Mouse (Mus musculus): ENCODE results near the gene Cd72. TPM values are rescaled to one million over a fixed set of nuclear protein-coding genes. Genes with fewer than 3 reads are reported as not detected.

Gene Cd72
- polyA plus RNA-seq (2012; rRNA removed), result 0.34 and 0.63 TPM in 2 replicates

- peaks cover 6% of the 10 kb centered on the region for H3K4me1 ChIP-seq (ENCODE audit: control insufficient read depth, insufficient read depth, low read length)
- TF ChIP-seq POLR2A (IDR thresholded peaks at IDR 0.05; ENCODE audit: control insufficient read depth, low read depth, low read length), result no peak
- no peak; the same call in 1 of the 2 replicates for TF ChIP-seq CTCF (IDR thresholded peaks at IDR 0.05; ENCODE audit: control insufficient read depth, insufficient read depth, insufficient replicate concordance, low read depth, low read length)
- no peak within 1 kb of the TSS; the same call in 1 of the 2 replicates for H3K4me3 ChIP-seq (ENCODE audit: control insufficient read depth, low read depth, low read length)
- H3K27ac ChIP-seq (ENCODE audit: control insufficient read depth, insufficient read depth, low read depth, low read length), result no peak within 1 kb of the TSS
- no peaks in the 10 kb centered on the region for H3K27me3 ChIP-seq (ENCODE audit: control insufficient read depth, insufficient read depth, low read length)
- H3K36me3 ChIP-seq (ENCODE audit: control insufficient read depth, insufficient read depth, low read length), result no peaks in the 10 kb centered on the region
These were observed at the start of gene Cd72 for GRCm38 (mm10) chr4:43454041-43454836. TSS of gene Cd72 (minus strand) at chr4:43454628.

GRCm38 (mm10) chr4:43503506-43503905 is 49.1 kb upstream of the Cd72 start:
- no peak overlapping the region for H3K27ac ChIP-seq (ENCODE audit: control insufficient read depth, insufficient read depth, low read depth, low read length)
- no peaks in the 10 kb centered on the region for H3K36me3 ChIP-seq (ENCODE audit: control insufficient read depth, insufficient read depth, low read length)
- H3K4me3 ChIP-seq (ENCODE audit: control insufficient read depth, low read depth, low read length), result no peak overlapping the region
- no peak for TF ChIP-seq CTCF (IDR thresholded peaks at IDR 0.05; ENCODE audit: control insufficient read depth, insufficient read depth, insufficient replicate concordance, low read depth, low read length)
- TF ChIP-seq POLR2A (IDR thresholded peaks at IDR 0.05; ENCODE audit: control insufficient read depth, low read depth, low read length), result no peak
- no peaks in the 10 kb centered on the region for H3K27me3 ChIP-seq (ENCODE audit: control insufficient read depth, insufficient read depth, low read length)
- H3K4me1 ChIP-seq (ENCODE audit: control insufficient read depth, insufficient read depth, low read length), result peaks cover 19% of the 10 kb centered on the region

DNA sequence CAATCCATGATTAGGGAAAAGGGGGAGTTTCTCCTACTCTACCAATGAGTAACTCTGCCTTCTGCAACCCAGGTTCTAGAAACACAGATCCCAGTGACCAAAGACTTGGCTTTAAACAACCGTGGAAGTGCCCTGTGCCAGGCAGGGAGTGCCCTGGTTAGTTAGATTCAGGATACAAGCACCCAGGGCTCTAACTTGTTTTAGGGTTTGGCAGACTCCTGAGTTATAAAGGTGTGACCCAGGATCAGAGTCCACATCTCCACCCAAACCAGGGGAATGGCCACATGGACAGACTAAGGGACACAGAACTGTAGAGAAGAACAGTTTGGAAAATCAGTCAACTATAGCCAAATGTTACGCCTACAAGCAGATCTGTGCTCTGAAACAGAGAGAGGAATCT is 48.6 kb upstream of the Cd72 start:
- Histone ChIP-seq H3K36me3 (ENCODE audit: control insufficient read depth, insufficient read depth, low read length) (no peaks in the 10 kb centered on the region; the same call in 1 of the 2 replicates), H3K27ac (ENCODE audit: control insufficient read depth, insufficient read depth, low read depth, low read length) (no peak overlapping the region), H3K4me1 (ENCODE audit: control insufficient read depth, insufficient read depth, low read length) (peaks cover 24% of the 10 kb centered on the region), H3K27me3 (ENCODE audit: control insufficient read depth, insufficient read depth, low read length) (no peaks in the 10 kb centered on the region), H3K4me3 (ENCODE audit: control insufficient read depth, low read depth, low read length) (no peak overlapping the region)
- TF ChIP-seq CTCF (IDR thresholded peaks at IDR 0.05; ENCODE audit: control insufficient read depth, insufficient read depth, insufficient replicate concordance, low read depth, low read length) (no peak), POLR2A (IDR thresholded peaks at IDR 0.05; ENCODE audit: control insufficient read depth, low read depth, low read length) (no peak)

- H3K4me1 ChIP-seq (ENCODE audit: control insufficient read depth, insufficient read depth, low read length), result peaks cover 34% of the 10 kb centered on the region
- no peak for TF ChIP-seq CTCF (IDR thresholded peaks at IDR 0.05; ENCODE audit: control insufficient read depth, insufficient read depth, insufficient replicate concordance, low read depth, low read length)
- TF ChIP-seq POLR2A (IDR thresholded peaks at IDR 0.05; ENCODE audit: control insufficient read depth, low read depth, low read length), result peak; percentile 78
- H3K27ac ChIP-seq (ENCODE audit: control insufficient read depth, insufficient read depth, low read depth, low read length), result peak within 1 kb of the TSS; percentile 86
- no peaks in the 10 kb centered on the region for H3K27me3 ChIP-seq (ENCODE audit: control insufficient read depth, insufficient read depth, low read length)
- no peaks in the 10 kb centered on the region; the same call in 1 of the 2 replicates for H3K36me3 ChIP-seq (ENCODE audit: control insufficient read depth, insufficient read depth, low read length)
- peak within 1 kb of the TSS; percentile 95 for H3K4me3 ChIP-seq (ENCODE audit: control insufficient read depth, low read depth, low read length)
These were observed 45.2 kb upstream of the Cd72 start, which contains the start of gene Arhgef39 for GRCm38 (mm10) chr4:43499407-43500333. TSS of gene Arhgef39 (minus strand) at chr4:43499695.

GRCm38 (mm10) chr4:43498983-43499382 is 44.6 kb upstream of the Cd72 start:
- H3K27me3 ChIP-seq (ENCODE audit: control insufficient read depth, insufficient read depth, low read length), result no peaks in the 10 kb centered on the region
- H3K4me3 ChIP-seq (ENCODE audit: control insufficient read depth, low read depth, low read length), result peak overlapping the region; percentile 95
- TF ChIP-seq CTCF (IDR thresholded peaks at IDR 0.05; ENCODE audit: control insufficient read depth, insufficient read depth, insufficient replicate concordance, low read depth, low read length) (peak; percentile 11; the same call in 1 of the 2 replicates), POLR2A (IDR thresholded peaks at IDR 0.05; ENCODE audit: control insufficient read depth, low read depth, low read length) (no peak)
- H3K27ac ChIP-seq (ENCODE audit: control insufficient read depth, insufficient read depth, low read depth, low read length), result peak overlapping the region; percentile 86
- peaks cover 34% of the 10 kb centered on the region for H3K4me1 ChIP-seq (ENCODE audit: control insufficient read depth, insufficient read depth, low read length)
- H3K36me3 ChIP-seq (ENCODE audit: control insufficient read depth, insufficient read depth, low read length), result no peaks in the 10 kb centered on the region; the same call in 1 of the 2 replicates

- Histone ChIP-seq H3K36me3 (ENCODE audit: control insufficient read depth, insufficient read depth, low read length) (no peaks in the 10 kb centered on the region; the same call in 1 of the 2 replicates), H3K27me3 (ENCODE audit: control insufficient read depth, insufficient read depth, low read length) (no peaks in the 10 kb centered on the region), H3K4me3 (ENCODE audit: control insufficient read depth, low read depth, low read length) (peak overlapping the region; percentile 95), H3K27ac (ENCODE audit: control insufficient read depth, insufficient read depth, low read depth, low read length) (no peak overlapping the region), H3K4me1 (ENCODE audit: control insufficient read depth, insufficient read depth, low read length) (peaks cover 35% of the 10 kb centered on the region)
- TF ChIP-seq POLR2A (IDR thresholded peaks at IDR 0.05; ENCODE audit: control insufficient read depth, low read depth, low read length), result no peak
- no peak for TF ChIP-seq CTCF (IDR thresholded peaks at IDR 0.05; ENCODE audit: control insufficient read depth, insufficient read depth, insufficient replicate concordance, low read depth, low read length)
These were observed 43.5 kb upstream of the Cd72 start for GRCm38 (mm10) chr4:43497946-43498345.

All from testis, adult 2 months (tissue).